Mouse (Mus musculus): ENCODE data around the gene Arf3. TPM values are rescaled to one million over a fixed set of nuclear protein-coding genes. Genes with fewer than 3 reads are reported as not detected.
"Not testable (repeated sequence)": the region's sequence is repeated elsewhere in the genome, so short reads cannot be mapped to it uniquely, and the experiment has no call there.

The Arf3 gene
- polyA plus RNA-seq, 1 experiment from 2014 or later, result 39.7 TPM

- H3K4me1 ChIP-seq (ENCODE audit: control insufficient read depth, insufficient read depth, low read length), result no peaks in the 10 kb centered on the region
- ATAC-seq (ENCODE audit: low FRiP score, low TSS enrichment), result no peak
- H3K4me2 ChIP-seq (replicated peaks; ENCODE audit: low read depth, low read length), result no peak overlapping the region
- peaks cover 13% of the 10 kb centered on the region for H3K36me3 ChIP-seq (ENCODE audit: control insufficient read depth, insufficient read depth, low read length)
- no peak overlapping the region for H3K4me3 ChIP-seq (ENCODE audit: low read length)
- no peaks in the 10 kb centered on the region for H3K9me3 ChIP-seq (ENCODE audit: control insufficient read depth, low read length)
- 80% methylated on average over 6 of the region's 6 CpGs for WGBS
- H3K27ac ChIP-seq (ENCODE audit: low read depth, low read length), result no peak overlapping the region
- H3K9ac ChIP-seq (ENCODE audit: low read depth, low read length), result no peak overlapping the region
- no peaks in the 10 kb centered on the region for H3K27me3 ChIP-seq (ENCODE audit: control insufficient read depth, insufficient read depth, low read length)
Observed at GRCm38 (mm10) chr15:98747296-98747695, 15.7 kb downstream of the Arf3 start.

GRCm38 (mm10) chr15:98746344-98746965, 16.6 kb downstream of the Arf3 start:
- ATAC-seq (ENCODE audit: low FRiP score, low TSS enrichment), result no peak
- Histone ChIP-seq H3K9me3 (ENCODE audit: control insufficient read depth, low read length) (no peaks in the 10 kb centered on the region), H3K4me1 (ENCODE audit: control insufficient read depth, insufficient read depth, low read length) (no peaks in the 10 kb centered on the region), H3K4me2 (replicated peaks; ENCODE audit: low read depth, low read length) (no peak overlapping the region), H3K27ac (ENCODE audit: low read depth, low read length) (no peak overlapping the region), H3K4me3 (ENCODE audit: low read length) (no peak overlapping the region), H3K27me3 (ENCODE audit: control insufficient read depth, insufficient read depth, low read length) (no peaks in the 10 kb centered on the region), H3K36me3 (ENCODE audit: control insufficient read depth, insufficient read depth, low read length) (peaks cover 19% of the 10 kb centered on the region), H3K9ac (ENCODE audit: low read depth, low read length) (no peak overlapping the region)
- whole genome bisulfite sequencing, result 84% methylated on average over 10 of the region's 10 CpGs

GRCm38 (mm10) chr15:98743863-98744262, 19.2 kb downstream of the Arf3 start:
- H3K4me1 ChIP-seq (ENCODE audit: control insufficient read depth, insufficient read depth, low read length); H3K9ac ChIP-seq (ENCODE audit: low read depth, low read length); H3K9me3 ChIP-seq (ENCODE audit: control insufficient read depth, low read length); H3K27me3 ChIP-seq (ENCODE audit: control insufficient read depth, insufficient read depth, low read length); H3K4me2 ChIP-seq (replicated peaks; ENCODE audit: low read depth, low read length); H3K27ac ChIP-seq (ENCODE audit: low read depth, low read length); H3K4me3 ChIP-seq (ENCODE audit: low read length); ATAC-seq (ENCODE audit: low FRiP score, low TSS enrichment): not testable (repeated sequence)
- H3K36me3 ChIP-seq (ENCODE audit: control insufficient read depth, insufficient read depth, low read length), result peaks cover 41% of the 10 kb centered on the region
- WGBS, result 88% methylated on average over 3 of the region's 3 CpGs

GRCm38 (mm10) chr15:98742766-98743428, 20.1 kb downstream of the Arf3 start:
- H3K4me1 ChIP-seq (ENCODE audit: control insufficient read depth, insufficient read depth, low read length), result no peaks in the 10 kb centered on the region
- ATAC-seq (ENCODE audit: low FRiP score, low TSS enrichment), result no peak
- H3K4me2 ChIP-seq (replicated peaks; ENCODE audit: low read depth, low read length), result no peak overlapping the region
- WGBS, result 82% methylated on average over 8 of the region's 8 CpGs
- no peak overlapping the region for H3K4me3 ChIP-seq (ENCODE audit: low read length)
- H3K36me3 ChIP-seq (ENCODE audit: control insufficient read depth, insufficient read depth, low read length), result peaks cover 46% of the 10 kb centered on the region
- H3K27me3 ChIP-seq (ENCODE audit: control insufficient read depth, insufficient read depth, low read length), result no peaks in the 10 kb centered on the region
- no peak overlapping the region for H3K27ac ChIP-seq (ENCODE audit: low read depth, low read length)
- no peak overlapping the region for H3K9ac ChIP-seq (ENCODE audit: low read depth, low read length)
- H3K9me3 ChIP-seq (ENCODE audit: control insufficient read depth, low read length), result no peaks in the 10 kb centered on the region

GRCm38 (mm10) chr15:98740219-98740618, 22.8 kb downstream of the Arf3 start:
- Histone ChIP-seq H3K27me3 (ENCODE audit: control insufficient read depth, insufficient read depth, low read length) (no peaks in the 10 kb centered on the region), H3K4me1 (ENCODE audit: control insufficient read depth, insufficient read depth, low read length) (no peaks in the 10 kb centered on the region), H3K9ac (ENCODE audit: low read depth, low read length) (no peak overlapping the region), H3K9me3 (ENCODE audit: control insufficient read depth, low read length) (no peaks in the 10 kb centered on the region), H3K4me2 (replicated peaks; ENCODE audit: low read depth, low read length) (no peak overlapping the region), H3K36me3 (ENCODE audit: control insufficient read depth, insufficient read depth, low read length) (peaks cover 67% of the 10 kb centered on the region), H3K4me3 (ENCODE audit: low read length) (no peak overlapping the region), H3K27ac (ENCODE audit: low read depth, low read length) (no peak overlapping the region)
- ATAC-seq (ENCODE audit: low FRiP score, low TSS enrichment), result no peak
- WGBS, result 92% methylated on average over 8 of the region's 8 CpGs

GRCm38 (mm10) chr15:98738796-98739195, 24.2 kb downstream of the Arf3 start:
- Histone ChIP-seq H3K4me2 (replicated peaks; ENCODE audit: low read depth, low read length) (no peak overlapping the region), H3K4me1 (ENCODE audit: control insufficient read depth, insufficient read depth, low read length) (0 out of 2 replicates have a peak, but pooled peaks cover under 1% of the 10 kb centered on the region), H3K4me3 (ENCODE audit: low read length) (no peak overlapping the region), H3K27me3 (ENCODE audit: control insufficient read depth, insufficient read depth, low read length) (no peaks in the 10 kb centered on the region), H3K9me3 (ENCODE audit: control insufficient read depth, low read length) (no peaks in the 10 kb centered on the region), H3K27ac (ENCODE audit: low read depth, low read length) (no peak overlapping the region), H3K9ac (ENCODE audit: low read depth, low read length) (no peak overlapping the region), H3K36me3 (ENCODE audit: control insufficient read depth, insufficient read depth, low read length) (peaks cover 64% of the 10 kb centered on the region)
- WGBS, result 72% methylated on average over 4 of the region's 4 CpGs
- ATAC-seq (ENCODE audit: low FRiP score, low TSS enrichment), result no peak

- no peak for ATAC-seq (ENCODE audit: low FRiP score, low TSS enrichment)
- H3K4me3 ChIP-seq (ENCODE audit: low read length), result no peak overlapping the region
- H3K36me3 ChIP-seq (ENCODE audit: control insufficient read depth, insufficient read depth, low read length), result peaks cover 62% of the 10 kb centered on the region
- 0 out of 2 replicates have a peak, but pooled peaks cover 3% of the 10 kb centered on the region for H3K4me1 ChIP-seq (ENCODE audit: control insufficient read depth, insufficient read depth, low read length)
- no peaks in the 10 kb centered on the region for H3K9me3 ChIP-seq (ENCODE audit: control insufficient read depth, low read length)
- H3K9ac ChIP-seq (ENCODE audit: low read depth, low read length), result no peak overlapping the region
- H3K27me3 ChIP-seq (ENCODE audit: control insufficient read depth, insufficient read depth, low read length), result no peaks in the 10 kb centered on the region
- H3K4me2 ChIP-seq (replicated peaks; ENCODE audit: low read depth, low read length), result no peak overlapping the region
- no peak overlapping the region for H3K27ac ChIP-seq (ENCODE audit: low read depth, low read length)
Observed at GRCm38 (mm10) chr15:98737881-98738280, 25.1 kb downstream of the Arf3 start.

- no peak overlapping the region for H3K4me3 ChIP-seq (ENCODE audit: low read length)
- 89% methylated on average over 10 of the region's 10 CpGs for WGBS
- 0 out of 2 replicates have a peak, but pooled peaks cover 3% of the 10 kb centered on the region for H3K4me1 ChIP-seq (ENCODE audit: control insufficient read depth, insufficient read depth, low read length)
- H3K9ac ChIP-seq (ENCODE audit: low read depth, low read length), result no peak overlapping the region
- H3K27ac ChIP-seq (ENCODE audit: low read depth, low read length), result no peak overlapping the region
- H3K4me2 ChIP-seq (replicated peaks; ENCODE audit: low read depth, low read length), result no peak overlapping the region
- no peaks in the 10 kb centered on the region for H3K9me3 ChIP-seq (ENCODE audit: control insufficient read depth, low read length)
- ATAC-seq (ENCODE audit: low FRiP score, low TSS enrichment), result no peak
- H3K27me3 ChIP-seq (ENCODE audit: control insufficient read depth, insufficient read depth, low read length), result no peaks in the 10 kb centered on the region
- H3K36me3 ChIP-seq (ENCODE audit: control insufficient read depth, insufficient read depth, low read length), result peaks cover 53% of the 10 kb centered on the region
Observed at GRCm38 (mm10) chr15:98736521-98736920, 26.5 kb downstream of the Arf3 start.

GRCm38 (mm10) chr15:98733976-98734566, 28.9 kb downstream of the Arf3 start:
- Histone ChIP-seq H3K27me3 (ENCODE audit: control insufficient read depth, insufficient read depth, low read length) (no peaks in the 10 kb centered on the region), H3K4me1 (ENCODE audit: control insufficient read depth, insufficient read depth, low read length) (0 out of 2 replicates have a peak, but pooled peaks cover 3% of the 10 kb centered on the region), H3K36me3 (ENCODE audit: control insufficient read depth, insufficient read depth, low read length) (peaks cover 29% of the 10 kb centered on the region), H3K9me3 (ENCODE audit: control insufficient read depth, low read length) (no peaks in the 10 kb centered on the region), H3K27ac (ENCODE audit: low read depth, low read length) (no peak overlapping the region), H3K9ac (ENCODE audit: low read depth, low read length) (peak overlapping the region; percentile 28; the same call in 1 of the 2 replicates), H3K4me2 (replicated peaks; ENCODE audit: low read depth, low read length) (no peak overlapping the region), H3K4me3 (ENCODE audit: low read length) (no peak overlapping the region)
- ATAC-seq (ENCODE audit: low FRiP score, low TSS enrichment), result no peak
- WGBS, result 78% methylated on average over 5 of the region's 5 CpGs

Data from kidney, embryonic 14.5 days (tissue).